Mouse (Mus musculus) heart, adult 2 months (tissue): ENCODE data around the gene Pld3. TPM values are rescaled to one million over a fixed set of nuclear protein-coding genes. Genes with fewer than 3 reads are reported as not detected.

Experiments
- DNase-seq, 2 experiments: peaks; one replicate each; pipeline ENCODE4 v3.0.0; 2021
- H3K27ac ChIP-seq: fragments of 200-600 bp; 2 replicates; pipeline ENCODE4 v1.8.1; 2022
- H3K27me3 ChIP-seq: fragments of 200-500 bp; 2 replicates; pipeline ENCODE4 v1.6.1; 2012; ENCODE audit warnings: mild to moderate bottlenecking, low read length, inconsistent platforms, mixed read lengths; ENCODE audit not compliant: control insufficient read depth, insufficient read depth
- H3K36me3 ChIP-seq: fragments of 200-500 bp; 2 replicates; pipeline ENCODE4 v1.6.1; 2012; ENCODE audit warnings: low read length, inconsistent platforms; ENCODE audit not compliant: control insufficient read depth, insufficient read depth
- H3K4me1 ChIP-seq: fragments of 200-500 bp; 2 replicates; pipeline ENCODE4 v1.6.1; 2011; ENCODE audit warnings: low read length; ENCODE audit not compliant: control insufficient read depth, insufficient read depth
- H3K4me3 ChIP-seq: fragments of 200-600 bp; 2 replicates; pipeline ENCODE4 v1.8.1; 2022
- H3K79me2 ChIP-seq: fragments of 200-500 bp; replicated peaks from 2 replicates; pipeline ENCODE4 v1.6.1; 2012; ENCODE audit warnings: mild to moderate bottlenecking, inconsistent platforms, low read length, moderate library complexity, mixed read lengths; ENCODE audit not compliant: control insufficient read depth, insufficient read depth
- H3K9ac ChIP-seq: fragments of 200-500 bp; 2 replicates; pipeline ENCODE4 v1.6.1; 2012; ENCODE audit warnings: low read depth, mild to moderate bottlenecking, control low read depth, inconsistent platforms, low read length, mixed read lengths
- CTCF ChIP-seq: fragments of 200-600 bp; IDR thresholded peaks from 2 replicates; pipeline ENCODE4 v1.8.1; 2022; ENCODE audit warnings: antibody characterized with exemption, mild to moderate bottlenecking, moderate library complexity
- EP300 ChIP-seq: fragments of 200-500 bp; IDR thresholded peaks from 2 replicates; pipeline ENCODE4 v1.6.1; 2011; ENCODE audit warnings: low read depth, low read length, control low read depth; ENCODE audit not compliant: insufficient read depth
- POLR2A ChIP-seq: fragments of 200-500 bp; IDR thresholded peaks from 2 replicates; pipeline ENCODE4 v1.6.1; 2011; ENCODE audit warnings: mild to moderate bottlenecking, low read depth, low read length, control low read depth; ENCODE audit not compliant: insufficient read depth
- WGBS: fragments of 180-500 bp; shearing (Covaris S2); methylation state at CpG from one replicate; pipeline ENCODE4 v1.1.7; 2018; 5-methylcytosine and 5-hydroxymethylcytosine counted together
- intact Hi-C: fragments of 180-260 bp; cut with DNase I; formaldehyde crosslinking; loops from one replicate; pipeline ENCODE4 v1.15.1; 2025
- polyA plus RNA-seq: library from polyadenylated mRNA; depleted of rRNA; stranded (reverse); fragments of >200 nt; gene quantifications from 2 replicates; pipeline ENCODE4 v1.2.3, GENCODE M21; 2012; rRNA removed
- total RNA-seq, 2 experiments: library from RNA; stranded (reverse); gene quantifications; 2 replicates each; pipeline ENCODE4 v1.2.3; 2021

Gene Pld3
- total and polyA plus RNA-seq, 3 experiments: 22.9 to 68.1 (median 30.6) TPM

GRCm38 (mm10) chr7:27489270-27489869 is 63.6 kb downstream of the Pld3 start:
- peaks cover 10% of the 10 kb centered on the region for H3K36me3 ChIP-seq
- peaks cover 16% of the 10 kb centered on the region for H3K4me1 ChIP-seq
- no peak for DNase-seq
- no peaks in the 10 kb centered on the region; the same call in 1 of the 2 replicates for H3K79me2 ChIP-seq
- TF ChIP-seq CTCF: no peak
- no peak for TF ChIP-seq POLR2A
- TF ChIP-seq EP300: no peak
- H3K27me3 ChIP-seq: no peaks in the 10 kb centered on the region
- 87% methylated on average over 25 of the region's 25 CpGs for WGBS
- H3K27ac ChIP-seq: peak overlapping the region; percentile 96; the same call in 1 of the 2 replicates
- H3K9ac ChIP-seq: no peak overlapping the region
- intact Hi-C loops: no loop called here
- H3K4me3 ChIP-seq: no peak overlapping the region

DNA sequence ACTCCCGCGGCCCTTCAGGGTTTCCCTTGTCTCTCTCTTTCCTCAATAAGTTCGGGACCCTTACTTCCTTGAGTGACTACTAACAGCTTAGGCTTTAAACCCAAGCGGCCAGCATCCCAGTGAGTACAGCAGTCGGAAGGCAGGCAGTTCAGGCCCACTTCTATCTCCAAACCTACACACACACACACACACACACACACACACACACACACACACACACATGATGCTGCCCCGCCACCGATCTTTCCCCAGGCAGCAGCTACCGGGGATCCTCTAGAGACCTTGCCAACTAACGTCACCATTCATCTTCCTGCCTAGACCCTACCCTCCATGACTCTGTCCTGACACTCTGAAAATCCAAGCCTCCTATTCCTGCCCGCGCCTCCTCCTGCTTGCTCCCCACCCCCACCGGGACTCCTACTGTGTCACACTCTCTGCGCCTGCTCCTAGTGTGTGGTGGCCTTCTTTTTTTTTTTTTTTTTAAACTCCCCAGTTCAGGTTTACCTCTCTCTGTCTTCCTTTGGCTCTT is 65.2 kb downstream of the Pld3 start:
- H3K27me3 ChIP-seq: no peaks in the 10 kb centered on the region
- peaks cover 10% of the 10 kb centered on the region for H3K36me3 ChIP-seq
- intact Hi-C loops: no loop called here
- WGBS: 2% methylated on average over 13 of the region's 13 CpGs
- H3K79me2 ChIP-seq: no peaks in the 10 kb centered on the region; the same call in 1 of the 2 replicates
- H3K4me1 ChIP-seq: peaks cover 14% of the 10 kb centered on the region
- DNase-seq: peak; percentile 54 to 72
- peak overlapping the region; percentile 87 for H3K4me3 ChIP-seq
- H3K27ac ChIP-seq: peak overlapping the region; percentile 97
- H3K9ac ChIP-seq: peak overlapping the region; percentile 93
- TF ChIP-seq CTCF: no peak

DNA sequence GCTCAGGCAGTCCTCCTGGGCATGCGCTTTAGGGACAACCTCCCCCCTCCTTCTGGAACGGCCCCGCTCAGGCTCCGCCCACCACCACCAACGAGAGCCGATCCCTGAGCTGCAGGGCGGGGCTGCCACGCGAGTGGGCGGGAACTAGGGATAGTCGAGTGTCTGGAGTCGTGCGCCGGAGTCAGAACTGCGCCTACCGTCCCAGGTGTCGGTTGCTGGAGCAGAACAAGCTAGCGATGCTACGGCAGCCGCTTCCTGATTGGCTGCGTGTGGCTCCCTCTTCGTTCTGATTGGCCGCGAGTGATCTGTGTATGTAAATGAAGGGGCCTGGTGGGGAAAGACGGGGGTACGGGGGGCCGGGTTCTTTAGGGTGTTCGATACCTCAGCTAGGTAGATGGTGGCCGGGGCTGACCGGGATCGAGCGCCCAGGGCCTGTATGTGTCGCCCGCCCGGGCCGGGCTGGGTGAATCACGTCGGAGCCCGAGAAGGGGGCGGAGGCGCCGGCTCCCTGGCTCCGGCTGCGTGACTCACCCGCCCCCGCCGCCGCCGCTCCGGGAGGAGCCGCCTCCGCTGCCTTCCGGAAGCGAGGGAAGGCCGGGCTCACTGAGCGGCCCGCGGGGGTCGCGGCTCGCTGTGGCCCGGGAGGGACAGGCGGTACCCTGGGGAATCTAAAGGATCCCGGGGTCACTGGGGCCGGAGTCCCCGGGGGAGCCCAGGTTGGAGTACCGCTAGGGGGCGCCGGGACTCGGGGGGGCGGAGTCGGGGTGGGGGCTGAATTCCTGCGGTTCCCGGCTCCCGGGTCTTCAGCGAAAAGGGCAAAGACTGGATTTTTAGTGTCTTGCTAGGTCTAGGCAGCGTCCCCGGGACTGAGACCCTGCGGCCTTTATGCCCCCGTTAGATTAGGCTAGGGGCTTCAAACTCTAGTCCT is 66.0 kb downstream of the Pld3 start, which contains the start of gene Sertad1:
Gene Sertad1 (plus strand): TSS at position 141 of the 928 bp plus-strand sequence.
- H3K4me1 ChIP-seq: peaks cover 14% of the 10 kb centered on the region
- intact Hi-C loops: loop anchor here (1.0 kb wide), 1 partner anchor 13 kb away; no protein-coding TSS in a partner anchor
- 1% methylated on average over 80 of the region's 80 CpGs for WGBS
- H3K27ac ChIP-seq: peak within 1 kb of the TSS; percentile 97
- TF ChIP-seq EP300: peak; percentile 98
- peak; percentile 89 for TF ChIP-seq CTCF
- TF ChIP-seq POLR2A: peak; percentile 100
- H3K36me3 ChIP-seq: peaks cover 10% of the 10 kb centered on the region
- no peaks in the 10 kb centered on the region for H3K27me3 ChIP-seq
- H3K79me2 ChIP-seq: no peaks in the 10 kb centered on the region; the same call in 1 of the 2 replicates
- peak within 1 kb of the TSS; percentile 87 for H3K4me3 ChIP-seq
- H3K9ac ChIP-seq: peak within 1 kb of the TSS; percentile 93
- peak; percentile 100 for DNase-seq

- peak overlapping the region; percentile 97 for H3K27ac ChIP-seq
- H3K36me3 ChIP-seq: peaks cover 10% of the 10 kb centered on the region
- H3K79me2 ChIP-seq: no peaks in the 10 kb centered on the region; the same call in 1 of the 2 replicates
- H3K9ac ChIP-seq: peak overlapping the region; percentile 68; the same call in 1 of the 2 replicates
- H3K27me3 ChIP-seq: no peaks in the 10 kb centered on the region
- 2% methylated on average over 13 of the region's 13 CpGs for WGBS
- intact Hi-C loops: loop anchor here (1.0 kb wide), 1 partner anchor 12 kb away; no protein-coding TSS in a partner anchor
- TF ChIP-seq EP300 (no peak), CTCF (no peak), POLR2A (no peak)
- peak overlapping the region; percentile 87 for H3K4me3 ChIP-seq
- peaks cover 8% of the 10 kb centered on the region for H3K4me1 ChIP-seq
- peak; percentile 56 to 61 for DNase-seq
Observed at GRCm38 (mm10) chr7:27486102-27486769, 66.8 kb downstream of the Pld3 start.

DNA sequence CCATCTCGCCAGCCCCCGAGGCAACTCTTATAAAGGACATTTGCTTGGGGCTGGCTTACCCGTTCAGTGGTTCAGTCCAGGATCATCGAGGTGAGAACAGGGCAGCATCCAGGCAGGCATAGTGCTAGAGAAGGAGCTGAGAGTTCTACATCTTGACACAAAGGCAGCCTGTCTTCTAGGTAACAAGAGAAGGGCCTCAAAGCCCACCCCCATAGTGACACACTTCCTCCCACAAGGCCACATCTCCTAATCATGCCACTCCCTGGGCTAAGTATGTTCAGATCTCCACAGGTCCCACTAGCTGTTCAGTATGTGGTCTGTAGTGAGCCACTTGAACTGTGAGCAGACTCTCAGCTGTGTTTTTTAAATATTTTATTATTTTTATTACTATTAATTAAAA is 69.2 kb downstream of the Pld3 start:
- Histone ChIP-seq H3K4me3 (no peak overlapping the region), H3K27ac (no peak overlapping the region), H3K36me3 (peaks cover 3% of the 10 kb centered on the region; the same call in 1 of the 2 replicates), H3K9ac (no peak overlapping the region), H3K4me1 (peaks cover 4% of the 10 kb centered on the region; the same call in 1 of the 2 replicates), H3K27me3 (no peaks in the 10 kb centered on the region), H3K79me2 (no peaks in the 10 kb centered on the region)
- intact Hi-C loops: loop anchor here (5.0 kb wide), 1 partner anchor 43 kb away; no protein-coding TSS in a partner anchor
- WGBS: 85% methylated on average over 4 of the region's 4 CpGs
- no peak for DNase-seq
- no peak for TF ChIP-seq CTCF
- no peak for TF ChIP-seq POLR2A
- no peak for TF ChIP-seq EP300

Other genes with a start within 250 kb of the Pld3 start
- gene Ltbp4, start 215.5 kb downstream of the Pld3 start, total RNA-seq: 100 to 1,000 TPM; 187 to 221 TPM
- 349 and 374 TPM in 2 replicates for gene Ltbp4, start 215.5 kb downstream of the Pld3 start, polyA plus RNA-seq
- 1 to 10 TPM; 4.6 to 7.1 TPM for gene Shkbp1, start 197.2 kb downstream of the Pld3 start, total RNA-seq
- 17.3 and 20.2 TPM in 2 replicates for gene Shkbp1, start 197.2 kb downstream of the Pld3 start, polyA plus RNA-seq
- under 1 TPM in 1 of 2 experiments, not detected in 1; 0.52 TPM for gene Gm20479, start 195.8 kb downstream of the Pld3 start, total RNA-seq
- not detected in 2 replicates for gene Gm20479, start 195.8 kb downstream of the Pld3 start, polyA plus RNA-seq
- gene Sptbn4, start 105.5 kb downstream of the Pld3 start, total RNA-seq: under 1 TPM; 0.18 to 0.20 TPM
- gene Sptbn4, start 105.5 kb downstream of the Pld3 start, polyA plus RNA-seq: 0.23 and 0.44 TPM in 2 replicates
- gene Blvrb, start 105.2 kb downstream of the Pld3 start, total RNA-seq: 10 to 100 TPM; 29.9 to 31.7 TPM
- 41.7 and 46.2 TPM in 2 replicates for gene Blvrb, start 105.2 kb downstream of the Pld3 start, polyA plus RNA-seq
- 1 to 10 TPM; 3.5 to 6.2 TPM for gene Sertad3, start 79.5 kb downstream of the Pld3 start, total RNA-seq
- 6.9 TPM in 2 replicates for gene Sertad3, start 79.5 kb downstream of the Pld3 start, polyA plus RNA-seq
- 10 to 100 TPM in 1 of 2 experiments, 1 to 10 TPM in 1; 7.6 to 10.2 TPM for gene Sertad1, start 66.3 kb downstream of the Pld3 start, total RNA-seq
- gene Sertad1, start 66.3 kb downstream of the Pld3 start, polyA plus RNA-seq: 12.2 and 14.0 TPM in 2 replicates
- gene Prx, start 53.9 kb downstream of the Pld3 start, total RNA-seq: under 1 TPM; 0.59 to 0.81 TPM
- 0.59 and 0.61 TPM in 2 replicates for gene Prx, start 53.9 kb downstream of the Pld3 start, polyA plus RNA-seq
- under 1 TPM; 0.10 to 0.14 TPM for gene Hipk4, start 30.0 kb downstream of the Pld3 start, total RNA-seq
- gene Hipk4, start 30.0 kb downstream of the Pld3 start, polyA plus RNA-seq: 0.20 and 0.21 TPM in 2 replicates
- gene 2310022A10Rik, start within 50 bp of the Pld3 start, total RNA-seq: 10 to 100 TPM; 72.0 to 72.1 TPM
- 79.5 and 87.4 TPM in 2 replicates for gene 2310022A10Rik, start within 50 bp of the Pld3 start, polyA plus RNA-seq
- gene Akt2, start 38.3 kb upstream of the Pld3 start, total RNA-seq: 100 to 1,000 TPM; 181 to 219 TPM
- gene Akt2, start 38.3 kb upstream of the Pld3 start, polyA plus RNA-seq: 134 and 181 TPM in 2 replicates
- gene Ttc9b, start 100.7 kb upstream of the Pld3 start, total RNA-seq: not detected
- not detected in 2 replicates for gene Ttc9b, start 100.7 kb upstream of the Pld3 start, polyA plus RNA-seq
- gene Map3k10, start 121.4 kb upstream of the Pld3 start, total RNA-seq: 10 to 100 TPM; 20.6 to 21.7 TPM
- gene Map3k10, start 121.4 kb upstream of the Pld3 start, polyA plus RNA-seq: 13.5 and 14.6 TPM in 2 replicates
- under 1 TPM; 0.42 to 0.52 TPM for gene Zfp607b, start 136.1 kb upstream of the Pld3 start, total RNA-seq
- 0.18 and 0.20 TPM in 2 replicates for gene Zfp607b, start 136.1 kb upstream of the Pld3 start, polyA plus RNA-seq
- 1 to 10 TPM; 8.8 to 8.9 TPM for gene Zfp60, start 178.2 kb upstream of the Pld3 start, total RNA-seq
- gene Zfp60, start 178.2 kb upstream of the Pld3 start, polyA plus RNA-seq: 1.6 and 3.7 TPM in 2 replicates